Mouse (Mus musculus): ENCODE results near the gene Prrt2. TPM values are rescaled to one million over a fixed set of nuclear protein-coding genes. Genes with fewer than 3 reads are reported as not detected.
A peak's percentile ranks its signal among the peaks of the same experiment; 100 is the strongest.

The Prrt2 gene
- polyA plus RNA-seq, 1 experiment from 2014 or later = 2.9 TPM

DNA sequence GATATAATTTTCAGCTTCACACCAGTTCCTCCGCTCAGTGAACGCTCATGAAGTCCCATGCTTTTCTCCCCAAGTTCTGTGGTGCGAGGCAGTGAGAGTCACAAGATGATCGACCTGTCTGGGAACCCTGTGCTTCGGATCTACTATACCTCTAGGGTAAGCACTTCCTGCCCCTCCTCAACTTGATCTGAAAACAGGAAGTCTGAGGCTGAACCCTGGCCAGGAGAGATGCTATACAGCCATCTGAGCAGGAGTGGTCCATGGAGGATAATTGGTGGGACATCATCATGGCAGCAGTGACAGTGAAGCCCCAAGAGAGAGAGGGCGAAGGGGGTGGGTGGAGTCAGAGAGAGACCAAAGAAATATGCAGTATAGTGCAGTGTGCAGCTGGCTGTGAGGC, 42.2 kb downstream of the Prrt2 start:
- peaks cover 17% of the 10 kb centered on the region for H3K4me1 ChIP-seq
- no peaks in the 10 kb centered on the region for H3K27me3 ChIP-seq (ENCODE audit: low read depth, poor library complexity, severe bottlenecking)
- no peaks in the 10 kb centered on the region for H3K9me3 ChIP-seq (replicated peaks)
- no peak overlapping the region for H3K4me3 ChIP-seq
- DNase-seq (ENCODE audit: low spot score) = no peak
- peaks cover 39% of the 10 kb centered on the region for H3K36me3 ChIP-seq
- H3K27ac ChIP-seq (replicated peaks) = no peak overlapping the region
- 95% methylated on average over 6 of the region's 6 CpGs for WGBS

DNA sequence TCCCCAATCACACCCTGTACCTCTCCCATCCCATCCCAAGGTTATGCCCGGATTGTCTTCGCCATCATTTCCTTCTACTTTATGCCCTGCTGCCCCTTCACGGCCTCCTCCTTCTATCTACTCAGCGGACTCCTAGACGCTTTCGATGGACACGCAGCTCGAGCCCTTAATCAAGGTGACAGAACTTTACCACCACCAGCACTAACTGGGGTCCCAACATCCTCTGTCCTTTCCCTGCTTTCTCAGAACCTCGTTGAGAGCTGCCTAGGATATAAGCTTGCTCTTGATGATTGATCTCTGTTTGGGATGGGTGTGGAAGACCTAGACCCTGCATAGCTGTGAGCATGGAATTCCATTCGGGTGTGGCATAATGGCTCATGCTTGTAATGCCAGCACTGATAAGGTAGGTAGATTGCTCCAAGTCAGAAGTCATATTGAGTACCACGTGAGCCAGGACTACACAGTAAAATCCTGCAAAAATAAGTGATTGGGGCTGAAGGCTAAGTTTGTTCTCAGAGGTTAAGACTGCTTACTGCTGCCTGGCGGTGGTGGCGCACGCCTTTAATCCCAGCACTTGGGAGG, 44.0 kb downstream of the Prrt2 start:
- Histone ChIP-seq H3K36me3 (peaks cover 39% of the 10 kb centered on the region), H3K9me3 (replicated peaks) (no peaks in the 10 kb centered on the region), H3K27me3 (ENCODE audit: low read depth, poor library complexity, severe bottlenecking) (no peaks in the 10 kb centered on the region), H3K27ac (replicated peaks) (peak overlapping the region; percentile 99), H3K4me1 (peaks cover 17% of the 10 kb centered on the region), H3K4me3 (peak overlapping the region; percentile 99)
- 29% methylated on average over 14 of the region's 14 CpGs for WGBS
- no peak for DNase-seq (ENCODE audit: low spot score)

GRCm38 (mm10) chr7:126975950-126976866, 44.8 kb downstream of the Prrt2 start, which contains the start of gene Cdiptos:
TSS of gene Cdiptos (minus strand) at chr7:126976098.
- Histone ChIP-seq H3K36me3 (peaks cover 36% of the 10 kb centered on the region), H3K4me1 (peaks cover 17% of the 10 kb centered on the region), H3K9me3 (replicated peaks) (no peaks in the 10 kb centered on the region), H3K27me3 (ENCODE audit: low read depth, poor library complexity, severe bottlenecking) (no peaks in the 10 kb centered on the region), H3K4me3 (peak within 1 kb of the TSS; percentile 99), H3K27ac (replicated peaks) (peak within 1 kb of the TSS; percentile 99)
- under 1% methylated on average over 55 of the region's 55 CpGs for WGBS
- peak; percentile 97 for DNase-seq (ENCODE audit: low spot score)

DNA sequence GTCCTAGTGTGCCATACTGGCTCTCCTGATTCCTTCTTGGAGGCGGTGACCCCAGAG, 45.3 kb downstream of the Prrt2 start, which contains the start of gene Cdipt:
Gene Cdipt (plus strand): TSS at position 22 of the 57 bp plus-strand sequence.
- peak within 1 kb of the TSS; percentile 99 for H3K4me3 ChIP-seq
- H3K36me3 ChIP-seq = peaks cover 31% of the 10 kb centered on the region
- no peaks in the 10 kb centered on the region for H3K27me3 ChIP-seq (ENCODE audit: low read depth, poor library complexity, severe bottlenecking)
- peaks cover 17% of the 10 kb centered on the region for H3K4me1 ChIP-seq
- no peaks in the 10 kb centered on the region for H3K9me3 ChIP-seq (replicated peaks)
- H3K27ac ChIP-seq (replicated peaks) = peak within 1 kb of the TSS; percentile 99
- 0% methylated on average over 1 of the region's 1 CpGs for WGBS
- no peak for DNase-seq (ENCODE audit: low spot score)

- Histone ChIP-seq H3K4me1 (peaks cover 17% of the 10 kb centered on the region), H3K36me3 (peaks cover 30% of the 10 kb centered on the region), H3K4me3 (peak overlapping the region; percentile 99), H3K27ac (replicated peaks) (peak overlapping the region; percentile 99), H3K9me3 (replicated peaks) (no peaks in the 10 kb centered on the region), H3K27me3 (ENCODE audit: low read depth, poor library complexity, severe bottlenecking) (no peaks in the 10 kb centered on the region)
- WGBS = 19% methylated on average over 8 of the region's 8 CpGs
- DNase-seq (ENCODE audit: low spot score) = no peak
These were observed 45.5 kb downstream of the Prrt2 start for GRCm38 (mm10) chr7:126975493-126975892.

Small RNA genes within 50 kb of the gene (microRNA-seq; reads per million reads assigned to microRNA genes)
- gene Gm44343 = not detected

Other genes with a start within 250 kb of the Prrt2 start
- gene Ypel3, start 244.3 kb downstream of the Prrt2 start, polyA plus RNA-seq (2016; fragmentation: Nextera tagmentation; extraction: Ambion mirVana) = 41.0 and 60.5 TPM in 2 replicates
- gene Tbx6, start 239.7 kb downstream of the Prrt2 start, polyA plus RNA-seq (2016; fragmentation: Nextera tagmentation; extraction: Ambion mirVana) = 0.42 and 0.64 TPM in 2 replicates
- 376 and 407 TPM in 2 replicates for gene Ppp4c, start 228.7 kb downstream of the Prrt2 start, polyA plus RNA-seq (2016; fragmentation: Nextera tagmentation; extraction: Ambion mirVana)
- gene Fam57b, start 223.5 kb downstream of the Prrt2 start, polyA plus RNA-seq (2016; fragmentation: Nextera tagmentation; extraction: Ambion mirVana) = 4.1 and 7.7 TPM in 2 replicates
- gene 4930451I11Rik, start 189.6 kb downstream of the Prrt2 start, polyA plus RNA-seq (2016; fragmentation: Nextera tagmentation; extraction: Ambion mirVana) = not detected in 2 replicates
- gene Doc2a, start 173.8 kb downstream of the Prrt2 start, polyA plus RNA-seq (2016; fragmentation: Nextera tagmentation; extraction: Ambion mirVana) = 6.6 and 8.4 TPM in 2 replicates
- 50.1 and 50.7 TPM in 2 replicates for gene Hirip3, start 159.2 kb downstream of the Prrt2 start, polyA plus RNA-seq (2016; fragmentation: Nextera tagmentation; extraction: Ambion mirVana)
- 105 and 107 TPM in 2 replicates for gene Ino80e, start 158.8 kb downstream of the Prrt2 start, polyA plus RNA-seq (2016; fragmentation: Nextera tagmentation; extraction: Ambion mirVana)
- 53.2 and 61.1 TPM in 2 replicates for gene Taok2, start 136.5 kb downstream of the Prrt2 start, polyA plus RNA-seq (2016; fragmentation: Nextera tagmentation; extraction: Ambion mirVana)
- gene Tmem219, start 98.3 kb downstream of the Prrt2 start, polyA plus RNA-seq (2016; fragmentation: Nextera tagmentation; extraction: Ambion mirVana) = 29.4 and 36.1 TPM in 2 replicates
- gene Kctd13, start 92.3 kb downstream of the Prrt2 start, polyA plus RNA-seq (2016; fragmentation: Nextera tagmentation; extraction: Ambion mirVana) = 20.8 and 26.1 TPM in 2 replicates
- gene Asphd1, start 71.6 kb downstream of the Prrt2 start, polyA plus RNA-seq (2016; fragmentation: Nextera tagmentation; extraction: Ambion mirVana) = 0.25 and 0.76 TPM in 2 replicates
- gene Sez6l2, start 70.6 kb downstream of the Prrt2 start, polyA plus RNA-seq (2016; fragmentation: Nextera tagmentation; extraction: Ambion mirVana) = 2.0 and 4.6 TPM in 2 replicates
- gene Cdipt, start 45.3 kb downstream of the Prrt2 start, polyA plus RNA-seq (2016; fragmentation: Nextera tagmentation; extraction: Ambion mirVana) = 89.2 and 99.8 TPM in 2 replicates
- gene Cdiptos, start 45.1 kb downstream of the Prrt2 start, polyA plus RNA-seq (2016; fragmentation: Nextera tagmentation; extraction: Ambion mirVana) = 0.51 and 1.0 TPM in 2 replicates
- 3.0 and 5.2 TPM in 2 replicates for gene Mvp, start 6.6 kb downstream of the Prrt2 start, polyA plus RNA-seq (2016; fragmentation: Nextera tagmentation; extraction: Ambion mirVana)
- 0.19 and 0.25 TPM in 2 replicates for gene Pagr1b, start 4.7 kb downstream of the Prrt2 start, polyA plus RNA-seq (2016; fragmentation: Nextera tagmentation; extraction: Ambion mirVana)
- gene Pagr1a, start 3.9 kb downstream of the Prrt2 start, polyA plus RNA-seq (2016; fragmentation: Nextera tagmentation; extraction: Ambion mirVana) = 103 and 104 TPM in 2 replicates
- gene Gm42742, start 114 bp downstream of the Prrt2 start, polyA plus RNA-seq (2016; fragmentation: Nextera tagmentation; extraction: Ambion mirVana) = 46.2 and 55.1 TPM in 2 replicates
- 64.6 and 66.4 TPM in 2 replicates for gene Maz, start 5.8 kb upstream of the Prrt2 start, polyA plus RNA-seq (2016; fragmentation: Nextera tagmentation; extraction: Ambion mirVana)
- gene Kif22, start 21.3 kb upstream of the Prrt2 start, polyA plus RNA-seq (2016; fragmentation: Nextera tagmentation; extraction: Ambion mirVana) = 210 and 222 TPM in 2 replicates
- not detected in 2 replicates for gene Zg16, start 66.1 kb upstream of the Prrt2 start, polyA plus RNA-seq (2016; fragmentation: Nextera tagmentation; extraction: Ambion mirVana)
- 0.91 and 1.2 TPM in 2 replicates for gene AI467606, start 70.1 kb upstream of the Prrt2 start, polyA plus RNA-seq (2016; fragmentation: Nextera tagmentation; extraction: Ambion mirVana)
- gene Qprt, start 101.0 kb upstream of the Prrt2 start, polyA plus RNA-seq (2016; fragmentation: Nextera tagmentation; extraction: Ambion mirVana) = 7.2 and 10.3 TPM in 2 replicates
- 0.09 and 0.10 TPM in 2 replicates for gene Spn, start 116.6 kb upstream of the Prrt2 start, polyA plus RNA-seq (2016; fragmentation: Nextera tagmentation; extraction: Ambion mirVana)
- 94.3 and 109 TPM in 2 replicates for gene Cd2bp2, start 174.8 kb upstream of the Prrt2 start, polyA plus RNA-seq (2016; fragmentation: Nextera tagmentation; extraction: Ambion mirVana)
- 22.7 and 29.4 TPM in 2 replicates for gene Tbc1d10b, start 187.3 kb upstream of the Prrt2 start, polyA plus RNA-seq (2016; fragmentation: Nextera tagmentation; extraction: Ambion mirVana)
- gene Mylpf, start 187.7 kb upstream of the Prrt2 start, polyA plus RNA-seq (2016; fragmentation: Nextera tagmentation; extraction: Ambion mirVana) = 12.6 and 16.5 TPM in 2 replicates
- 75.4 and 78.6 TPM in 2 replicates for gene Zfp553, start 211.8 kb upstream of the Prrt2 start, polyA plus RNA-seq (2016; fragmentation: Nextera tagmentation; extraction: Ambion mirVana)
- gene Sept1, start 211.9 kb upstream of the Prrt2 start, polyA plus RNA-seq (2016; fragmentation: Nextera tagmentation; extraction: Ambion mirVana) = 31.8 and 32.7 TPM in 2 replicates
- 59.4 TPM in 2 replicates for gene Zfp771, start 223.1 kb upstream of the Prrt2 start, polyA plus RNA-seq (2016; fragmentation: Nextera tagmentation; extraction: Ambion mirVana)
- 289 and 345 TPM in 2 replicates for gene Dctpp1, start 239.5 kb upstream of the Prrt2 start, polyA plus RNA-seq (2016; fragmentation: Nextera tagmentation; extraction: Ambion mirVana)

All from midbrain, embryonic 10.5 days (tissue).